Mouse (Mus musculus) cerebellum, adult 8-10 months (tissue): Measurements from ENCODE around the gene Tspyl3.

Experiments used
- DNase-seq: peaks from one replicate; pipeline ENCODE4 v3.0.0; 2022

Tspyl3 gene

DNA sequence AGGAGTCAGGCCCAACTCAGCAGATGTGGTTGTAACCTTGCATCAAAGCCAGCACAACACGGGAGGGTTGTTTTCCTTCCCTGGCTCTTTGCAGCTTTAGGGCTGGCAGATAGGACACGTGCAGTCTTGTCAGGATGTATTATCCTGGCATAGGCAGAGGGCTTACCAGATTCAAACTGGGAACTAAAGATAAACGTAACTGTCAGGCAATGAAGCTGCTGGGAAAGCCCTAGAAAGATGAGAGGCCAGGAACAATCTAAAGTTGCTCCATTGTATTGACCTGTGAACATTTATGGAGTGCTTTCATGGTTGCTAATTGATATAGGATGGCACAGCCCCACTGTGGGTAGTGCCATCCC is 333 bp upstream of the Tspyl3 start:
- no peak for DNase-seq

DNA sequence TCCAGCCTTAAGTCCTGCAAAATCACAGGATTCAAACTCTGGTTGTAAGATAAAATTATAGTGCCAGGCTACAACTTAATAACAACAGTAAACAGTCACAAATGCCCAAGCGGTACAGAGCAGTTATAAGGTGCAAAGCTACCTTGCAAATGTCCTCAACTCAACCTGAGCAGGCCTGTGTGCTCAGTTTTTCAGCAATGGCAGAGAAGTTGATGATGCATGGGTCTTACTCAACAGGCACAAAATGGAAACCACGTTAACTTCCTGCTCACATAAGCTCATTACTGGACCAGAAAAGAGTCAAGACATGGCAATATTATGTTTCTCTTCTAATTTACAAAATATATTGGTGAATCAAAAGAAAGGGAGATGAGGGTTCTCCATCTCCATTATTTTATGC is 2.7 kb downstream of the Tspyl3 start:
- no peak for DNase-seq

DNA sequence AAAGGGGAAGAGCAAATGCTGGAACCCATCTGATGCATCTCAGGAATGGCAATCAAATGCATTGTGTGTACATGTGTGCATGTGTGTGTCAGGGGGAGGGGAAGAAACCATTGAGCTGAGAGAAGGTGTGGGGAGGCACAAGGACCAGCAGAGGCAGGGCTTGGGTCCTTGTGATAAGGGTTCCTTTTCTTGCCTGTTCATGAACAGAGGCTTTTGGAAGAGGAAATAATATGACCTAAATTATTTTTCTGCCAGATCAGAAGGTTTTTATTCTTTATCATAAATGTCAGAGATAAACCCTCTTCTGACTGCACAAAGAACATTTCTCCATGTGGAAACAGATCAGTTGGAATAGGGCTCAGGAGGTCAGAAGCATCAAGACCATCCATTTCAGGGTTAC is 3.1 kb downstream of the Tspyl3 start:
- no peak for DNase-seq

DNA sequence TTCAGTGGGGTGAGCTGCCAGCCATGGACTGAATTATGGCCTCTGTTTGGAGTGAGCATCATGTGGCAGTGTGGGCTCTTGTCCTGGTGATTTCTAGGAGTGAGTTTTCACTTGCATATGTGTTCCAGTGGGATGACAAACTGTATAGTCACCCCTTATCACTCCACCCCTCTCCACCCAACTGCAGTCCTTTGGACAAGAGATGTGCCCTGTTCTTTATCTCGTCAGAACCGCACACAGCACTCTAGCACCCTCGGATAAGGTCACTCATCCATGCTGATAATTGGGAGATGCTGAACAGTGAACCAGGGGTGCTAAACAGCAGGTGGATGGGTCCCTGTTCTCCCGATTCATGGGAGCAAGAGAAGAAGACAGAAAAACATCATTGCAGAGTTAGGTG is 3.6 kb downstream of the Tspyl3 start:
- no peak for DNase-seq

DNA sequence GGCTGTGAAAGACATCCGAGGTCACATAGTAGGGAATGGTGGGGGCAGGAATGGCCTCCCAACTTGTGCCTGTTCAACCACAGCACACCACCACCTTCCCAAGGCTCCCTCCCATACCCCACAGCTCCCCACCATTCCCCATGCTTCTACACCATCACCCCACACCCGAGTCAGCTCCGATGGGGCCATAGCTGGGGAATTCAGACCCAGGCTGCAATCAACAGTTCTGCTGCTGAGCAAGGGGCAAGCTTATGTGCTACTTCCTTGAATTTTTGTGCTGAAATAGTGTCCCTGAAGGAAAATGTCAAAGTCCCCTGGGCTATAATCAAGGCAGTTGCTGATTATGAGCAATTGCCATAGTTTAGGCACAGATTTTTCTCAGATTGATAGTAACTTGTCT is 6.7 kb downstream of the Tspyl3 start:
- DNase-seq = no peak

DNA sequence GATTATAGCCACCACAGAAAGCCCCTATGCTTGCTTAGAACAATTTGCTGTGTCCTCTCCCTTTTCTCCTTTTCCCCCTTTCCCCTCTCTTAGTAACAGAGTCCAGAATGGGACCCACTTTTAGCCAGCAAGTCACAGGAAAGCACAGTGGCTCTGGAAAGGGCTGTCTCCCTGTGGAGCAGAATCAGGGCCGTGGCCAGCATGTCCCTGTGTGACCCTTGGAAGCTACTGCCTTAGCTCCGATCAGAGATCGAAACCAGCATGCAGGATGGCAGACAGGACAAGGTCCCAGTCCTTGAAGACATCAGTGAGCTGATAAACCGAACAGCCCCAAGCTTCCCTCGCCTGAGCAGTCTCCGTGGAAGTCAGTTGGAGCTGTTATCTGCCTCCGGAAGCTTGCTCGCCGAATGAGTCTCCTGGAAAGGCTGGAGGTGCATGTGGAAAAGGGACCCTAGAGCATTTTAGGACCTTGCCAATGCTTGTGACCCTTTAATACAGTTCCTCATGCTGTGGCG is 7.4 kb downstream of the Tspyl3 start:
- no peak for DNase-seq

DNA sequence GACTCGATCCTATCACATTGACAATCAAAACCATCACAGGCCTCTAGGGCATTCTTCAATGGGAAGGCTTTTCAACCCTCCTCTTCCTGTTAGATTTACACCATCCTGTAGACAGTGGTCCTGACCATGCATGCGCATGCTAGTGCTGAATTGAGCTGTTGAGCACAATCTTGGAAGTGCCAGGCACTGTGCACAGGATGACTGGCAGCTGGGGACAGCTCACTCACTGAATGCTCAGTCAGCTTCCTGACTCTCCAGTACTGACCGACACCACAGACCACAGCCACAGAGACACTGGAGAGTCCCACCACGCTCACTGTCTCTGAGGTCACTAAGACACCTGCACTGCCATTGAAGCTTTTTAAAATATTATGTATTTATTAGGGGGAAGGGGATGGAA is 9.8 kb downstream of the Tspyl3 start:
- no peak for DNase-seq

DNA sequence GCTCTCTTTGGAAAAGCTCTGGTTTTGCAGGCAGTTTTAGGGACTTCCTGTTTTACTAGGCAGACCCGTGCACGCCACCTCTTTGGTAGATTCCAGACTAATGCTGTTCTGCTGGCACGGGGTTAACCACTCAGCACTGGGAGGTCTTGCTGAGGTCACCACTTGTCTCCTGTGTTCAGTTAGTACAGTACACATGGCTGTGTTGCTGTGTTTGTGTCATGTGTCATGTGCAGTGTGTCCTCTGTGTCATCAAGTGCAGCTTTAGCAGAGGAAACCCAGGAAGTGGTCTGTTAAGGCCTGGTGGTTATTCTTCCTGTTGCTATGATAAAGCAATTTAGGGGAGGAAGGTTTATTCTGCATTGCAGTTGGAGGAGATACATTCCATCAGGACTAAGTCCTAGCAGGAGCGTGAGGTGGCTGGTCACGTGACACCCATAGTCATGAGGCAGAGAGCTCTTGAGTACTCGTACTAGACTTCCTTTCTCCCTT is 10.4 kb downstream of the Tspyl3 start:
- DNase-seq = no peak

DNA sequence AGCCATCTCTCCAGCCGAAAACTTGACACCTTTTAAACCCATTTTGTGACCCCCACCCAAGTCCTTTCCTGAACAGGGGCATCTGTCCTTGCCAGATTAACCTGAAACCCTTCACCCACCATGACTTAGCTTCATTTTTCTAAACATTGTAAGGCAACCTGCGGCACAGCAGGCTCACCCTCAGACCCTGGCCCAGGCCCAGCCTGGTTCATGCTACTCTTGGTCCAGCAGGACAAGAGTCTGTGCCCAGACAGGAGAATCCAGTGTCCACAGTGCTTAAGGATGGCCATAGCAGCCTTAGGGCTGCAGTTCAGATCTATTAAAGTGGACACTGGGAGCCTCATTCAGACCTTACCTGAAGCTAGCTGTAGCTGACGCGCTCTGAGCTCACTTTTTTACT is 11.9 kb downstream of the Tspyl3 start:
- DNase-seq = no peak

DNA sequence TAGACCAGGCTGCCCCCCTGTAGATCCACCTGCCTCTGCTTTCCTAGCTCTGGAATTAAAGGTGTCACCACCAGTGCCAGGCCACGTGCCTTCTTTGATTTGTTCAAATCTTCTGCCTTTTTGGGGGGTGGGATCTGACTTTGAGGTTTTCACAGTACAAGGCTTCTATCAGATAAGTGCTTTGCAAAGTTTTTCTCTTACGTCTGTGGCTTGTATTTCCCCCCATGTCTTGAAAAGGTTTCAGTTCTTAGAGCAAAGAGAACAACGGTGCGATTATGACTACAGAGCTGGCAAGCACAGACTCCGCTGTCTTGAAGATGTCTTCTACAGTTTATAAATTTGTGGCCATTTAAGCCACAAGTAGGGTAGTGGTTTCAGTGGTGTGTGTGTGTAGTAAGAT is 13.8 kb downstream of the Tspyl3 start:
- no peak for DNase-seq

DNA sequence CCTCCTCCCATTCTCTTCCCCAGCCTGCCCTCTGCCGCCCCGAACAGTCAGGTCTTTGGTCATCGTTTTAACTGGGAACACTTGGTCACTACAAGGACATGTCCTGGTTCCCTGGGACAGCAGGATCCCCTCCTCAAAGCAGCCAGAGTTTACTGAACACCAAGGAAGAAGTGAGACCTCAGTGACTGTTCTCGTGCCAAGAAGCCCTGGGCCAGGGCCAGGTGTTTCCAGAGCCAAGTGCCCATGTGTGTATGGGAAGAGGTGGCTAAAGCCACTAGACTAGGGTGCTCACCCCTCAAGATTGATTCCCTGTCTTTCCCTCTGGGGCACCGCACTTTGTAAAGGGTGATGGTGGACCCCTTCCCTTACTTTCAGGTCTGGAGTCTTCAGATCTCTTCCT is 16.0 kb downstream of the Tspyl3 start:
- DNase-seq = peak; percentile 31

DNA sequence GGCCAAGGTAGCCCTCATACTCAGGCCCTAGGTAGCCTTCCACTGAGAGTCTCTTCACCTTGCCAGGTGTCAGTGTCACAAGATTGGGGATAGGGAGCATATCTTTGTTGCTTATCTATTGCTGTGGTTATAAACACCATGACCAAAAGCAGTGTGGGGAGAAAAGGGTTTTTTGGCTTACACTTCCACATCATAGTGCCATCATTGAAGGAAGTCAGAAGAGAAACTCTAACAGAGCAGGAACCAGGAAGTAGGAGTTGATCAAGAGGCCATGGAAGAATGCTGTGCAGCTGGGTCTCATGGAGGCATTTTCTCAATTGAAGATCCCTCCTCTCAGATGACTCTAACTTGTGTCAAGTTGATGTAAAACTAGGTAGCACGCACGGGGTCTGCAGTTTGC is 17.1 kb downstream of the Tspyl3 start:
- DNase-seq = no peak

DNA sequence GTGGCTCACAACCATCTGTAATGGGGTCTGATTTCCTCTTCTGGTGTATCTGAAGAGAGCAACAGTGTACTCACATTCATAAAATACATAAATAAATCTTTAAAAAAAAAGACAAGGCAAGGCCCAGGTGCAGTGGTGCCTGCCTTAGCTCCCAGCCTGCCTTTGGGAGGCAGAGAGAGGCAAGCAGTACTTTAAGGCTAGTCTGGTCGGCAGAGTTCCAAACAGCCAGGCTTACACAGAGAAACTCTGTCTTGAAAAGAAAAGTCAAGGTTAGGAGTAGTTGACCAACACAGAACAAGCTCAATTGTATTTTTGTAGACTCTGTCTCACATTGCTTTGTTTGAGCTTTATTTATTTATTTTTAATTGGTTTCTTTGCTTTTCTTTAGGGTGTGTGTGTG is 22.5 kb downstream of the Tspyl3 start:
- DNase-seq = no peak

DNA sequence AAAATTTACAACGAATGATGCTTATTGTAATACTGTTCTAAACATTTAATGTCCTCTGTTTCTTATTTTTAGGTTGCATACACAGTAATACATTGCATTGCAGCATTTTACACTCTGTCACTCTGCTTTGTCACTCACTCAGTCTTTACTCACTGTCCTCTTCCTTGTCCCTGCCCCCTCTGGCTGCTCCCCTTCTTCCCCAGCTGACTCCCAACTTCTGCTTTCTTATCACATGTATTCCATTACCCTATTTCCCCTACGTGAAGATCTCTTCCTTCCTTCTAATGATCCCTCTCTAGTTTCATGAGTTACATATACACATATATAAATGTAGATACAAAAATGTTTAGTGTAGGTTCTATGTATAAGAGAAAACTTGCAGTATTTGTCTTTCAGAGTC is 26.1 kb downstream of the Tspyl3 start:
- no peak for DNase-seq

DNA sequence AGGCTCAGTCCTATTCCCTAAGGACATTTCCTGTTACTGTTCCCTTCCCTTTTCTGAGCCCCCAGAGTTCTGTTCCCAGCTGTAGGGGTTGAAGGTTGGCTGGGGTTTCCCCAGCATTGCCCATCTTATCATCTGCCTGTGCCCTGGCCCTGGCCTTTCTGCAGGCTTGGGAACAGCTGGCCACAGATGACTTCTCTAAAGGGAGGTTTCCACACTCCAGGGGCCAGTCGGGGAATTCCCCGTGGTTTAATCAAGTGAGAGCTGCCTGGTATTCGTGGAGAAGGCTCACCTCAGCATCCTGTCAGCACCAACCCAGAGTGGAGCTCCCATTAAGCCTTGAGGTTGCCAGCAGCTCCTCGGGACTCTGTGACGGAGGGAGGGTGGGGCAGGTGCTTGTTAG is 26.8 kb downstream of the Tspyl3 start:
- DNase-seq = no peak

DNA sequence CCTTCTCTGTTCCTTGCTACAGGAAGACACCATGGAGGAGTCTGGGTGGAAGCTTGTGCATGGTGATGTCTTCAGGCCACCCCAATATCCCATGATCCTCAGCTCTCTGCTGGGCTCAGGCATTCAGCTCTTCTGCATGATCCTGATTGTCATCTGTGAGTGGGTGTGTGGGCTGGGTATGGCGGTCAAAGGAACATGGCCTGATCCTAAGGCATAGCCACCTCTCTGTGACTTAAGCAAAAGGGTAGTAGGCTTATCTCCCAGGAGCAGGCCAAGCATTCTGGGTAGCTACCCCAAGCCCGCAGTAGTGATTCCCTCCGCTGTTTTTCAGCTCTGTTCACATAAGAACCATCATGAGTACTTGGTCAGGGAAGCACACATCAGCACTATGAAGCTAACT is 31.0 kb downstream of the Tspyl3 start:
- no peak for DNase-seq

DNA sequence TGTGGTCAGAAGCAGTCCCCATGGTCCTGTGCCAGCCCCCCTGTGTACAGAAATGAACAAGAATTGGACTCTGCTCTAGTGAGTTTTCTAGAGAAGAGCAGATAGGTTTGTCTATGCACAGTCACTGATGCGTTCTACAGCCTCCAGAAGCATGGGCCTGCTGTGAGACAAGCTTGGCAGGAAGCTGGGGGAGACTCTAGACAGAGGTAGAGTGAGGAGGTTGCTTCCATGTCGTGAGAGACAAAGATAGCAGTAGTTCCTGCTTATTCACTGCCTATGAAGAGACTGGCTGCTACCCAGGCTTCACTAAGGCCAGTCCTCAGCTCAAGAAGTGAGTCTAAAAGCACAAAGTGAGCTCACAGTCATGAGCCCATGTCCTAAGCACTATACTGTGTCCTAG is 34.0 kb downstream of the Tspyl3 start:
- DNase-seq = no peak

DNA sequence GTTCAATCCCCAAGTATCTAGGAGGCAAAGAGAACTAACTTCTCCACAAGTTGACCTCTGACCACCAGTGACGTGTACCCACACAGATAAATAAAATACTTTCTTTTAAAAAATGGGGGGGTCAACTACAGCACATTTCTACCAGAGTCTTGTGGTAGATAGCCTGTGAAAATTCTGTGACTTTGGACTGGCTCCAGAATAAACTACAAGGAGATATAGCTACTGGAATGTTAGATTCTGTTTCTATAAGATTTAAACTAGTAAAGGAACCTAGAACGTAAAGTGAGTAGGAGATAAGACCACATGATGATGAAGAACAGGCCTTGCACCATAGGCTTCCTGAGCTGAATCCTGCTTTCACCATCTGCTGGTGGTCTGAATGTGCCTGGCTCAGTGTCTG is 37.4 kb downstream of the Tspyl3 start:
- DNase-seq = no peak

DNA sequence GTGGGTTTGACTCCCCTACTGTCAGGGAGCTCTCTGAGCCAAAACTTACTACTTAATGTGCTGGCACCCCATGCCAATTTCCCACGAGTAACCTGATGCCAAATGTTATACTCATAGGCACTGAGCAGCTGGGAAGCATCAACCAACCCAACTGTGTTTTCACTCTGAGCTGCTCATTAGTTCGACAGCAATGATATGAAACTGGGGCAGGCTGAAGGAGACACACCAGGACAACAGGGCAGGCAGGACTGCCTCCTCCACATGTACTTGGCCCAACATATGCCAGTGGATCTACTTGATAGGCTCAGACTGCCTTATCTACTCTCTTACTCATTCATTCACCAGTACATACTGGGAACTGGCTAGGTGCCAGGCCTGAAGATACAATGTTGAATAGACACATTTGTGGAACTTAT is 39.1 kb downstream of the Tspyl3 start:
- peak; percentile 14 for DNase-seq

DNA sequence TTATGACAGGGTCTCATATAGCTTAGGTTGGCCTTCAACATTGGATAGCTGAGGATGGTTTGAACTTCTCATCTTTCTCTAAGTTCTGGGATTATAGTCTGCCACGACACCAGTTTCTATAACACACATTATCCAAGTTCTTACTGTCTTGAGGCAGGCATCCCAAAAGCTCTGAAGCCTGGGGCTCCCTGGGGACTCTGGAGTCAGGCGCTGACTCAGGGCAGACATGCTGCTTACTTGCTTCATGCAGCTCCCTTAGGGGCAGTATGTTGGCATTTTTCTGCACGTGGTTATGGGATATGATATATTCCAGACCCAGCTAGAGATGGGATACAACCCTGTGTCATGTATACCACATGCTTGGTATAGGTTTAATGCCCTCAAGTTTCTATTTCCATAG is 45.3 kb downstream of the Tspyl3 start:
- DNase-seq = no peak

DNA sequence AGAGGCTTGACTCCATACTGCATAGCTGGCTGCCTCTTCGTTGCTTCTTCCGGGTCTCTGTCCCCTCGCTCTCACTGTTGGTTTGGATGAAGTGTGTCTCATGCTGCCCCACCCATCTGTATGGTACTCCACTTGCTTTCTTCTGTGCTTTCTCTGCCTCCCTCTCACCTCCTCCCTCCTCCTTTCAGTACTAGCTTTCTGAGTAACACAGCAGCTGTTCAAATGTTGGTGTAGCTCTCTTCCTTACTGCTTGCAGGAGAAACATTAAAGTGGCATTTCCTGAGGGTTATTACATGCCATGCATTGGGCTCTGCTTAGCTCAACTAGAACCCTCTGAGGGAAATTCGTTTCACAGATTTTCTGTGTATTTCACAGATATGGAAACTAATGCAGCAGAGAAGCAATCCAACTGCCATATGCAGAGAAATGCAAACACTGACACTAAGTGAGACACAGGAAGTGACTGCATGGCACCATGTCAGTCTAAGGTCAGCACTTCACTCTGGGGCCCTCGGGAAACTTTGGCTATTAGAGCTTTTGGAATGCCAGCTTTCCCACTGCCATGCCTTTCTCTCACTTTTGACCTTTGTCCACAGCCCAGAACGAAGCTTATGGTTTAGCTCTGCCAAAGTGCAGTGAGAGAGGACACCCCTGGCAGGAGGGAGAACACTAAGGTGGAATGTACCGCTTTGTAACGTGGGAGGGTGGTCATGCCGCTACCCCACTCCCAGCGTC is 45.9 kb downstream of the Tspyl3 start:
- DNase-seq = no peak

DNA sequence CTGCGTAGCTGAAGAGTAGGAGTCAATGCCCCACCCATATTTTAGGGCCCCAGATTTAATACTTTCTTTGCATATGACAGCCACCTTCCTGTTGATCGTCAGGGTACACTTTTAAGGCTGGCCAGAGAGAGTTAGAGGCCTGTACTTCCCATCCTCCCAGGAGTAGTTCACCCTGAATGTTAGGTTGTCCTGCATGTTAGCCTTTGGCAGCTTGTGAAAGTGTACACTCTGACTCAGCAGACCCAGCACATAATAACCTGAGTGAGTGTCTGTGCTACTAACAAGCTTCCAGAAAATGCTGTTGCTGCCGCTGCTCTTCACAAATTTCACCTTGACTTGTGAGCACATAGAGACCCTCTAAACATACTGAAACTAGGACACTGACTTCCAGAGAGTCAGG is 48.1 kb downstream of the Tspyl3 start:
- no peak for DNase-seq

DNA sequence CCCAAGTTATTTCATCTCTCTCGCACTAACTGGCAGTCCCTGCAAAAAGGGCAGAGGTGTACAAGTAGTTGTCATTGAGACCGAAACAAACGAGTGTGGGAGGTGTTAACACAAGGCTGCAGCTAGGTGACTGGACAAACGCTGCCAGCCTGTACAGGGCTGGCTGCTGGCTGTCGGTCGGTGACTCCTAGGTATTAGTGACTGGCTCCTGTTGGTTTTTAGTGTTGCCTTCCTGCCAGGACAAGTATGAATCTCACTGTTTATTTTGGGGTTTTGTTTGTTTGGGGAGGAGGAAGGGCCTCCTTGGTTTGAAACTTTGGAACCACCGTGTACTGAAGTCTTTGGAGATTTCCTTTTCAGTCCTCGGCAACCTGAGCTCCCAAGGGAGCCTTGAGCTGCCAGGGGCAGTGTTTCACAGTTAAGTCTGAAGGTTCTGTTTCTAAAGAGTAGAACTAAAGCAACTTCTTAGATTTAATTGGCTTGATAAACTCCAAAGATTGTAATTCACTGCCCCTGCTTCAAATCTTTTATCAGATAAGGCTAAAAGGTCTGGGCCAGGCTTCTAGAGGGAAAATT is 49.2 kb downstream of the Tspyl3 start:
- DNase-seq = no peak
